Mouse (Mus musculus) embryonic facial prominence, embryonic 13.5 days (tissue): ENCODE results near the gene Otub1. TPM values are rescaled to one million over a fixed set of nuclear protein-coding genes. Genes with fewer than 3 reads are reported as not detected.

Experiments used
- ATAC-seq: fragments of 200-750 bp; cut with Nextera tagmentation; 2 replicates; pipeline ENCODE4 v1.8.0; 2017; ENCODE audit warnings: low read depth; ENCODE audit not compliant: insufficient number of reproducible peaks, insufficient read depth, low FRiP score, low TSS enrichment
- H3K27ac ChIP-seq: fragments of 300-500 bp; sonication (generic); 2 replicates; pipeline ENCODE4 v1.5.1; 2015; ENCODE audit warnings: moderate library complexity, mild to moderate bottlenecking, inconsistent platforms
- H3K27me3 ChIP-seq: fragments of 300-500 bp; sonication (generic); 2 replicates; pipeline ENCODE4 v1.6.1; 2015; ENCODE audit warnings: mild to moderate bottlenecking, inconsistent platforms
- H3K36me3 ChIP-seq: fragments of 300-500 bp; sonication (generic); 2 replicates; pipeline ENCODE4 v1.6.1; 2015; ENCODE audit warnings: mild to moderate bottlenecking, inconsistent platforms
- H3K4me1 ChIP-seq: fragments of 300-500 bp; sonication (generic); 2 replicates; pipeline ENCODE4 v1.6.1; 2015; ENCODE audit warnings: inconsistent platforms
- H3K4me2 ChIP-seq: fragments of 300-500 bp; sonication (generic); 2 replicates; pipeline ENCODE4 v1.6.1; 2015; ENCODE audit warnings: moderate library complexity, mild to moderate bottlenecking, inconsistent platforms
- H3K4me3 ChIP-seq: fragments of 300-500 bp; sonication (generic); 2 replicates; pipeline ENCODE4 v1.5.1; 2015; ENCODE audit warnings: mild to moderate bottlenecking, inconsistent platforms
- H3K9ac ChIP-seq: fragments of 300-500 bp; sonication (generic); 2 replicates; pipeline ENCODE4 v1.6.1; 2015; ENCODE audit warnings: mild to moderate bottlenecking, inconsistent platforms
- H3K9me3 ChIP-seq: fragments of 300-500 bp; sonication (generic); 2 replicates; pipeline ENCODE4 v1.6.1; 2016; ENCODE audit warnings: inconsistent platforms
- WGBS: fragments of 180-500 bp; shearing (Covaris S2); methylation state at CpG from one replicate; pipeline ENCODE4 v1.1.7; 2015; ENCODE audit warnings: mixed read lengths; 5-methylcytosine and 5-hydroxymethylcytosine counted together
- polyA plus RNA-seq: library from polyadenylated mRNA; unstranded; fragments of >200 nt; fragmentation: Nextera tagmentation; extraction: Ambion mirVana; gene quantifications from 2 replicates; pipeline ENCODE4 v1.2.1, GENCODE M21; 2015

Gene Otub1
- polyA plus RNA-seq, 1 experiment from 2014 or later = 228 TPM

DNA sequence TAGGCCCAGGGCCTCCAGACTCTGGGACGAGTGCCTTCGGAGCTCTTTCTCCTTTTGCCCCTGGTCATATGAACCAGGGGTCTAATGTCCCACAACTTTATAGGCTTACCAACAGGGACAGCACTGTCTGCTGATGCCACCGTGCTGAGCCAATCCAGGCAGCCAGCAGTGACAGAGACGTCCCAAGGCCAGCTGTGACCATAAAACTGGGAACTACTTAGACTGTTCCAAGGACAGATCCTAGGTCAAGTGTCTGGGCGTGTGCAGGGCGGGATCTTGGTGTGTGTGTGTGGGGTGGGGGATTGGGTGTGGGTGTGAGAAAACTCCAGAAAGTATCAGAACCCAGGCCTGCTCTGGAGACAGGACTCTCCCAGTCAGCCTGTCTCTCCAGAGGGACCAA, 35.2 kb downstream of the Otub1 start:
- no peak overlapping the region for H3K4me3 ChIP-seq
- no peak overlapping the region for H3K27ac ChIP-seq
- peaks cover 33% of the 10 kb centered on the region for H3K27me3 ChIP-seq
- no peak for ATAC-seq
- peaks cover 44% of the 10 kb centered on the region for H3K4me1 ChIP-seq
- H3K9me3 ChIP-seq = no peaks in the 10 kb centered on the region
- no peak overlapping the region for H3K9ac ChIP-seq
- H3K36me3 ChIP-seq = no peaks in the 10 kb centered on the region
- WGBS = 71% methylated on average over 6 of the region's 6 CpGs
- H3K4me2 ChIP-seq = no peak overlapping the region

DNA sequence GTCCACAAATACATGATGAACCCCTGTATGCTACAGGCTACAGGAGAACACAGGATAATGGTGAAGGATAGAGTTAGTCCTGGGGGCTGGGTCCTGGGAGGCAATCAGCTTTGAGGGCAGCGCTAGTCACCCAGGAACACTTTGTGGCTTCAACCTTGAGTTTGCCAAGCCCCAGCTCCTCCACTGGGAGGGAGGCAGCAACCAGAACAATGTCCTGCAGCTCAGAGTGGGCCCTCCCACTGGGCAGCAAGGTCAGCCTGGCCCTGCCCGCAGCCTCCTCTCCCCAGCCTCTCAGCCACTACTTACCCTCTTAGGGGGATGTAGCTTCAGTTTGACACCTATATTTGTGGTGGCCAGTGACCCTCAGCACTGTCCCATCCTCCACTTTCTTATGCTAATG, 37.7 kb downstream of the Otub1 start:
- Histone ChIP-seq H3K9me3 (no peaks in the 10 kb centered on the region), H3K4me2 (no peak overlapping the region), H3K4me3 (no peak overlapping the region), H3K4me1 (peaks cover 50% of the 10 kb centered on the region), H3K27ac (no peak overlapping the region), H3K9ac (no peak overlapping the region), H3K27me3 (peaks cover 47% of the 10 kb centered on the region), H3K36me3 (no peaks in the 10 kb centered on the region)
- ATAC-seq = no peak
- WGBS = 51% methylated on average over 2 of the region's 2 CpGs

- Histone ChIP-seq H3K27ac (no peak overlapping the region), H3K27me3 (peaks cover 56% of the 10 kb centered on the region), H3K4me2 (peak overlapping the region; percentile 96), H3K4me1 (peaks cover 40% of the 10 kb centered on the region), H3K9me3 (no peaks in the 10 kb centered on the region), H3K9ac (no peak overlapping the region), H3K4me3 (no peak overlapping the region; the same call in 1 of the 2 replicates), H3K36me3 (no peaks in the 10 kb centered on the region)
- no peak for ATAC-seq
- 9% methylated on average over 6 of the region's 6 CpGs for WGBS
Measured at GRCm38 (mm10) chr19:7166767-7167166, 39.3 kb downstream of the Otub1 start.

GRCm38 (mm10) chr19:7166200-7166711, 39.9 kb downstream of the Otub1 start:
- Histone ChIP-seq H3K27ac (0 out of 2 replicates have a peak overlapping the region, but pooled peaks have one; percentile 51), H3K36me3 (no peaks in the 10 kb centered on the region), H3K27me3 (peaks cover 56% of the 10 kb centered on the region), H3K4me2 (peak overlapping the region; percentile 96), H3K4me3 (peak overlapping the region; percentile 86), H3K4me1 (peaks cover 35% of the 10 kb centered on the region), H3K9ac (peak overlapping the region; percentile 85), H3K9me3 (no peaks in the 10 kb centered on the region)
- ATAC-seq = no peak
- WGBS = 3% methylated on average over 14 of the region's 15 CpGs

GRCm38 (mm10) chr19:7165509-7166199, 40.5 kb downstream of the Otub1 start:
- Histone ChIP-seq H3K4me2 (peak overlapping the region; percentile 96), H3K27ac (peak overlapping the region; percentile 51), H3K4me1 (peaks cover 33% of the 10 kb centered on the region), H3K4me3 (peak overlapping the region; percentile 86), H3K9ac (peak overlapping the region; percentile 85), H3K9me3 (no peaks in the 10 kb centered on the region), H3K36me3 (no peaks in the 10 kb centered on the region), H3K27me3 (peaks cover 56% of the 10 kb centered on the region)
- WGBS = under 1% methylated on average over 50 of the region's 105 CpGs
- ATAC-seq = no peak

DNA sequence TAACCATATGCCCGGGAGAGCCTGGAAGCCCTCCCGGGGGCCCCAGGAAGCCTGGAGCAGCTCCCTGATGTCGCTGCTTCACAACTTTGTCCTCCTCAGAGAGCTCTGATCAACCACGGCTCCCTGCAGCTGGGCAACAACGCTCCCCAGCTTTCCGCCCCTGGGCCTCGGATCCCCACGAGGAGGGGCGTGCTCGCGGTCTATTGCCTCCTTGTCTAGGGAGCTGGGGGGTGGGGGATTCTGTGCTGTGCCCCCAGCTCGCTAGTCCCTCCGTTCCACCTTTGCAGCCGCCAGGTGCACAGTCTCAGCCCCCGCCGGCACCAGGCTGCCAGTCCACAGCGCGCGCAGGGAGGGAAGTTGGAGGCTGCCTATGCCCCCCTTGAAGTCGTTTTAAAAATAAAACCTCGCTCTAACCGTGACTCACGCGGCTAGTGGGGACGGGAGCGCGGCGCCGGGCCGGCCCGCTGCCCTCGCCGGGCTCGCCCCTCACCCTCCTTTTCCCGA, 41.2 kb downstream of the Otub1 start:
- 1% methylated on average over 35 of the region's 35 CpGs for WGBS
- peak overlapping the region; percentile 96 for H3K4me2 ChIP-seq
- peak overlapping the region; percentile 86 for H3K4me3 ChIP-seq
- H3K36me3 ChIP-seq = no peaks in the 10 kb centered on the region
- peaks cover 56% of the 10 kb centered on the region for H3K27me3 ChIP-seq
- peak overlapping the region; percentile 48 for H3K27ac ChIP-seq
- peaks cover 40% of the 10 kb centered on the region for H3K4me1 ChIP-seq
- H3K9me3 ChIP-seq = no peaks in the 10 kb centered on the region
- peak overlapping the region; percentile 85 for H3K9ac ChIP-seq
- ATAC-seq = no peak

DNA sequence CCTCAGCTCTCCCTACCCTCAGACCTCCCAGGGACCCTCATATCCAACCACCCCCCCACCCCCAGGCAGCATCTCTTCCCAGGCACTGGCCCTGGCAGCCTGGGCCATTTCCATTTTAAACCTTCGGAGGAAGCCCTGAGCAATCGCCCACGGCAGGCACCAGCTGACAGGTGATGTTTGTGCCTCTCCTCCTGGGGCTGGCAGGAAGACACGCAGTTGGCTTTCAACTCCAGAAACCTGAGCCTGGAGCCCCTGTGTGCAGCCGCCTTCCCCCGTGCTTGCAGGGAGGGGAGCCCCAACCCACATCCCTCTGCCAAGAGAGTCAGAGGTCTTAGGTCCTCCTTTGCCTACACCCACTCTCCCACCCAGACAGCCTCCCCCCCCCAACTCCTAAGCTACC, 41.9 kb downstream of the Otub1 start:
- Histone ChIP-seq H3K9me3 (no peaks in the 10 kb centered on the region), H3K9ac (peak overlapping the region; percentile 85), H3K4me3 (peak overlapping the region; percentile 86), H3K27ac (peak overlapping the region; percentile 48), H3K27me3 (peaks cover 59% of the 10 kb centered on the region), H3K4me1 (peaks cover 46% of the 10 kb centered on the region), H3K4me2 (peak overlapping the region; percentile 96), H3K36me3 (no peaks in the 10 kb centered on the region)
- 0 out of 2 replicates have a peak, but pooled peaks have one; percentile 29 for ATAC-seq
- 1% methylated on average over 6 of the region's 6 CpGs for WGBS

DNA sequence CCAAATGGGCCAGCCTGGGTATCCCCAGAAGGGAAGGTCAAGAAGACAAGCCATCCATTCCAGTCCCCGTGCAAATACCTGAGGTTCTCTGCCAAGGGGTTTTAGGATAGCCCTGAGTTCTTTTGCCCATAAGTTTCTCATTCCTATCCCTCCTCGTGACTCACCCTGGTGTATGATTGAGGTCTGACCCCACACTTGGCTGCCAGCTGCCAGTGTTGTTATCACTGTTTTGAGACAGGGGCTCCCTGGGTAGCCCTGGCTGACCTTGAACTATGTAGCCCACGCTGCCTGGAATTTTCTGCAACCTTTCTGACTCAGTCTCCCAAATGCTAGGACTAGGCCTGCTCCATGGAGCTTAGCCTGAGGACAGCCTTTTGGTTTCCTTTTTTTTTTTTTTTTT, 45.1 kb downstream of the Otub1 start:
- no peak overlapping the region for H3K9ac ChIP-seq
- H3K27ac ChIP-seq = no peak overlapping the region
- H3K27me3 ChIP-seq = peaks cover 52% of the 10 kb centered on the region
- H3K36me3 ChIP-seq = no peaks in the 10 kb centered on the region
- no peak overlapping the region for H3K4me3 ChIP-seq
- H3K4me2 ChIP-seq = no peak overlapping the region
- peaks cover 56% of the 10 kb centered on the region for H3K4me1 ChIP-seq
- 68% methylated on average over 3 of the region's 3 CpGs for WGBS
- H3K9me3 ChIP-seq = no peaks in the 10 kb centered on the region
- ATAC-seq = no peak

DNA sequence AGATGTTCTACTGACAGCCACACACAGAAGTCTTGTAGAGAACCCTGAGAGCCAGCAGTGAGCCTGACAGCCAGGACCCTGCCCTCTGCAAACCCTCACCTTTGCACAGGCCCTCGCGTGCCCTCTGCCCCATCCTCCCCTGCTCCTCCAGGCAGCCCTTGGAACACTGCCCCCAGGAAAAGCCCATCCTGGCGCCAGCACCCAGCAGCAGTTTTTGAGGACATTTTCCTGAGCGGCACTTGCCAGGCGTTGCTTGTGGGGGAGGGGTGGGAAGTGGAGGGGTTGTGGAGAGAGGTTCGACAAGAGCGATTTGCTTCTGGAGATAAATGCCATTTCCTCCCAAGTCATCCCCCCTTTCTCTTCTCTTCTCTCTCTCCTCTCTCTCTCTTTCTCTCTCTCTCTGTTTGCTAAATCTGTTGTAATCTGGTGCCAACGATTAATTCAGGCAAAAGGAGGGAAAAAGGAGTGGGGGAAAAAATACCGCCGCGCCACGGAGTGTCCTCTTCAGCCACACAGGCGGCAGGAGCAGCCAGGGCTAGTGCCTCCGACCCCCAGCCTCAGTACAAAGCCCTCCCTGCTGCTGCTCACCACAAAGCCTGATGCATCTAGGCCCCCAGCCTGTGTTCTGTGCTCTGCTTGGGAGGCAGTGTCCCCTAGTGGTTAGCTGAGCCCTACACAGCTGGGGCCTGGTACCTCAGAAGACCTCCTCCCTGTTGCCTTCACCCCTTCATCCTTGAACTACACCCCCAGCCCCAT, 45.8 kb downstream of the Otub1 start:
- peaks cover 57% of the 10 kb centered on the region for H3K4me1 ChIP-seq
- no peaks in the 10 kb centered on the region for H3K36me3 ChIP-seq
- no peak overlapping the region for H3K4me3 ChIP-seq
- H3K4me2 ChIP-seq = peak overlapping the region; percentile 45
- 6% methylated on average over 14 of the region's 14 CpGs for WGBS
- H3K27me3 ChIP-seq = peaks cover 51% of the 10 kb centered on the region
- no peak overlapping the region for H3K27ac ChIP-seq
- no peaks in the 10 kb centered on the region for H3K9me3 ChIP-seq
- H3K9ac ChIP-seq = peak overlapping the region; percentile 54
- ATAC-seq = no peak

GRCm38 (mm10) chr19:7157734-7158133, 48.4 kb downstream of the Otub1 start:
- Histone ChIP-seq H3K4me1 (peaks cover 64% of the 10 kb centered on the region), H3K27me3 (peaks cover 34% of the 10 kb centered on the region)
- no peak for ATAC-seq

GRCm38 (mm10) chr19:7155196-7155595, 50.9 kb downstream of the Otub1 start:
- ATAC-seq = peak; percentile 26; the same call in 1 of the 2 replicates
- 37% methylated on average over 6 of the region's 6 CpGs for WGBS
- Histone ChIP-seq H3K9ac (no peak overlapping the region), H3K4me3 (no peak overlapping the region), H3K4me1 (peaks cover 80% of the 10 kb centered on the region), H3K27ac (no peak overlapping the region), H3K4me2 (no peak overlapping the region), H3K36me3 (no peaks in the 10 kb centered on the region), H3K27me3 (peaks cover 31% of the 10 kb centered on the region), H3K9me3 (no peaks in the 10 kb centered on the region)

More at GRCm38 (mm10) chr19:7157734-7158133, 48.4 kb downstream of the Otub1 start:
- Histone ChIP-seq H3K9ac (0 out of 2 replicates have a peak overlapping the region, but pooled peaks have one; percentile 33), H3K36me3 (no peaks in the 10 kb centered on the region), H3K9me3 (no peaks in the 10 kb centered on the region), H3K27ac (no peak overlapping the region), H3K4me2 (no peak overlapping the region), H3K4me3 (no peak overlapping the region)
- 47% methylated on average over 14 of the region's 14 CpGs for WGBS
